Mouse (Mus musculus): ENCODE measurements around the gene Zfp658.
A peak's percentile ranks its signal among the peaks of the same experiment; 100 is the strongest.

Gene Zfp658

DNA sequence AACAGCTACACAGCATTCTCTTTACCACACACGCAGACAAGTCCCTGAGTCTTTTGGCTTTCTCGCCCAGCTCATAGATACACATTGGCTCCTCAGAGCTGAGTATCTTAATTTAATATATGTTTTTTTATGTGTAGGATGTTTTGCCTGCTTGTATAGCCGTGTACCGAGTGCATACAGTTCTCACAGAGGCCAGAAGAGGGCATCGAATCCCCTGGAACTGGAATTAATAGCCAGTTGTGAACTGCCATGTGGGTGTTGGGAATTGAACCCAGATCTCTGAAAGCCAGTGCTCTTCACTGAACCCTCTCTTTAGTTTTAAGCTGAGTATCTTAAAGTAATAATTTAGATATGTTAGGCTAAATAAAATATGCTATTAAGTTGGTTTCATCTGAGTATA lies 22.7 kb downstream of the Zfp658 start:
- no peak for DNase-seq

DNA sequence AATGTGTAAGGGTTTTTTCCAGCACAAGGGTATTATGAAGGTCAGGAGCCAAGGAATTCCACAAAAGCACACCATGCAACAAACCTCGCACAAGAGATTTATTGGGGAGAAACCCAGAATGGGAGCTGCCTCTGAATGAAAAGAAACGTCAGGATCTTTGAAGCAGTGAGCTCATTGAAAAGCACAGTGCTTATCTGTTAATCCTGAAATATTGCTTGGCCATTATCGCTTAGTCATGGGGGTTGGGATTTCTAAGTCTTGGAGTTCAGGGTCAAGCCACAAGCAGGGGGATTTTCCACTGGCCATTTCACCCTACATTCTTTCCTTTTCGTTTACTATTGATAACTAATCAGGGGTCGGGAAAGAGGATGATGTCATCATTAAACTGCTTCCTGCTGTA lies 39.8 kb downstream of the Zfp658 start:
- DNase-seq = no peak

DNA sequence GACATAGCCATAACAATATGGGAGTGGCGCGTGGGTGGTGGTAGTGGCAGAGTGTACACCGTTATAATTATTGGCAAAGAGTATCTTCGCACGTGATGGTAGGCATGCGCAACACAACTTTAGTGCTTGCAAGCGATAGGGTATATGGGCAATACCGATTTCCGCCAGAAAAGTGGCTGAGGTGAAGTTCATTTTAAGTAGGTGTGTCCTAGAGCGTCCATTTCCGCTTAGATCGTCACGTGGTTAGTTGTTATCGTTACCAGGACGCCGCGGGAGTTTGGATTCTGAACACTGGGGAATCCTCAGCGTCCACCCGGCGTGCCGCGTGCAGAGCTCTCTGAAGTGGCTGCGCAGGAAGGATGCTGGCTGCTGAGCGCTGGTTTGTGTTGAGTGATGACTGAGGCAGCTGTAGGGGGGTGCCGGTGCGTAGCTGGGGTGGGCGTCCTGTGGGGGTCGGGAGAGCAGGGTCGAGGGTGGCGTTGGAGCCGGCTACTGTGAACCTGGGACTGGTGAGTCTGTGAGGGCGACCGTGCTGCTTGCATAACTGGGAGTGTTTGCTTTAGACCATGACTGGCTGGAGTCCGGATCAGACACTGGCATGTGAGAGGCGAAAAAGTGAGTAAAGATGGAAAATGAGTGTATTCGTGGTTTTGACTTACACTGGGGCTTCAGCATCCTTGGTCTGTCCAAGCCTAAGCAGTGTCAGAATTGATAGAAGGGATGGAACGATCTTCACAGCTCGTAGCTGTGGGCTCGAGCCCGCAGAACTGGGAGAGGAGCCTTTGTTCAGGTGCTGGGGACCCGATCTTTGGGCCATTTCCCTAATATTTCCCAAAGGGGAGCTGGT lies 45.1 kb downstream of the Zfp658 start, which contains the start of gene Zfp819:
Zfp819 (plus strand) TSS at position 274 of the 847 bp plus-strand sequence.
- peak; percentile 70 for DNase-seq

DNA sequence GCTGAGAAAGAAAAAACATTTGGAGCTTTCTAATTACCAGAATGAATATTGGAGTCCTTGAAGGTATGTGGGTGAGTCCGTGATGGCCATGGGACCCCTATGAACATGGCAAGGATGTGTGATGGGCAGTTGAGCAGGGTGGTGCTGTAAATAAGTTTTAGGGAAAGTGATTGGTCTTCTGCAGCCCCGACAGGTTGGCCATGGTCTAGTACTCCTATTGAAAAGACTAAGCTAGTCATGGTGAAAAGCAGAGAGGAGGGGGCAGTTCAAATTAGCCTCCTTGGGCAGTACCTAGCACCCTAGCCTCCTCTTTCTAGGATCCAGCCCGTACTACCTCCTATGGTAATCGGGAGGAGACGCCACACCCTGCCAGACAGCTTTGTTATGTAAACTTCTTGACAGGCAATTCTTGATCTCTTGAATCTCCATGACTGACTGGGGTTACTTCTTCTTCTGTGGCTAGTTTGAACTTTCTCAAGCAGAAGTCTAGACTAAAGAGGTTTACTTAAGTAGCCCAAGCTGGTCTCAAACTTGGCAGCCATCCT lies 45.8 kb downstream of the Zfp658 start:
- DNase-seq = no peak

DNA sequence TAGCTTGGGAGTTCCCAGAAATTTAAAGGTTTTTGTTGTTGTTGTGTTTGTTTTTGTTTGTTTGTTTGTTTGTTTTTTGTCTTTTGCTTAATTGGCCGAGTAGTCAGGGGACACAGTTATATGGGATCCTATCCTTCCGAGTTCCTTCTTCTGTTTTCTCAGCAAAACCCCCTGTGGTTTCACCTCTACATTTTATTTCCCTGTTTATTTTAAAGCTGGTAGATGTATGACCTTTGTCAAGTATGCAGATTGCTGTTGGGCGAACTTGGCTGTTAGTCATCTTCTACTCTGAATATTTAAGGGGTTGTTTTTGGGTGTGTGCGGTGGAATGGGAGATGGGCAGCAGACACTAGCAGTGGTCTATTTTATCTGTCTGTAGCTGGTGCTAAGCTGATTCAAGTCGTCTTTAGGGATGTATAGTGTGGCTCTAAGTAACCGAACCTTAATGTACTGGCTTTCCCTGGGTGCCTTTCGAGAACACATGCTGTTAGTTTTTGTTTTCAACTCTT lies 46.3 kb downstream of the Zfp658 start:
- no peak for DNase-seq

DNA sequence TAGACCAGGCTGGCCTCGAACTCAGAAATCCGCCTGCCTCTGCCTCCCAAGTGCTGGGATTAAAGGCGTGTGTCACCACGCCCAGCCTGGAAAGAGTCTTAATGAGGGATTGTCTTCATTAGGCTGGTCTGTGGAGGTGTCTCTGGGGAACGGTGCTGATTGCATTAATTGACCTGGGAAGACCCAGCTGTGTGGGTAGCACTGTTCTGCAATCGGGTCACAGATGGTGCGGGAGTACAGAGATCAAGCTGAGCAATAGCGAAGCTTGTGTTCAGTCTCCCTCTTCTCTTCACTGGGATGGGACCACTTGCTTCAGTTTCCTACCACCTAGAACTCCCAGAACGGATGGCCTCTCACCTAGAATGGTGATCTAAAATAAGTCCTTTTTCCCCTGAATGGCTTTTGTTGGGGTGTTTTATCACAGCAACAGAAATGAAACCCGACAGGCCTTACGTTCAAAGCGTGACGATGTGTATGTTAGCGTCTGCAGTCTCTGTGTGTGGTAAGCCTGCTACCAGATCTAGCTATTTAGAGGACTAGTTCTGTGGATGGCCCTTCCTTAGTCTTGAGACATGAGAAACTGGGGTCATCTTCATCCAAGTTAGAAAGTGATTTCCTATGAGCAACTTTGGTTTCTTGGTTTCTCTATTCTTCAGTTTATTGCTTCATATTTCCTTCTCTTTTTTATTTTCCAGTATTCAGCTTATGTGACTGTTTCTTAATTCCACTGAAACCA lies 51.9 kb downstream of the Zfp658 start:
- DNase-seq = no peak

DNA sequence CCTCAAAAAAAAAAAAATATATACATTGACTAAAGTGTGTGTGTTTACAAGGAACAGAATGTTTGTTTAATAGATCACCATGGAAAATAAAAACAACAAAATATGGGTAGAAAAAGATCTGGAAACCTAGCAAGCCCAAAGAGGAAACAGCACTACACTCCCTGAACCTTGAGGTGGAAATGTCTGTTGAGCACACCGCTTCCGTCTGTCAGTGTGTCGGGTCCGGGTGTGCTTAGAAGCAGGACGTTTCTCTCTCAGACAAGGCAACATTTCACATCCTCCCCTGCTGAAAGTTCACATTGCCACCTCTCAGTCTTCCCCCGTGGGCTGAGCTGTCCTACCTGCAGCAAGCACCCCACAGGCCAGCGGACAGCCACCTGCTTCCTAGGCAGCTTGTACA lies 60.9 kb downstream of the Zfp658 start:
- no peak for DNase-seq

DNA sequence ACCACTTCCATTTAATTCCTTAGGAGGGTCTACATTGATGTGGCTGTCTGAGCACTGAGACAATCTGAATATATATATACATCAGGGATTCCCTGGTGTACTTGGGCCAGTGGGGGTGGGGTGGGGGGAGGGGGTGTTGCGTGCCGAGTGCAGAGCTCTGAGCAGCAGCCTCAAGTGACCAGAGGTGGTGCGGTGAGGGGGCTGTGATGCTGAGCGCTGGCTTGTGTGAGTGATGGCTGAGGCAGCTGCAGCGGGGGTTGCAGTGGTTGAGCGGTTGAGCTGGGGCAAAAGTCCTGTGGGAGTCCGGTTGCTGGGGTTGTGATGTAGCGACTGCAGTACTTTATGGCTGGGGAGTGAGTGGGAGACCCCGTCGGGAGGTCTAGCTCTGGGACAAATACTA lies 61.8 kb downstream of the Zfp658 start:
- DNase-seq = no peak
